Mouse (Mus musculus): Measurements from ENCODE around the gene Ndufa4. TPM values are rescaled to one million over a fixed set of nuclear protein-coding genes. Genes with fewer than 3 reads are reported as not detected.

Gene Ndufa4
- polyA plus RNA-seq, 1 experiment from 2014 or later, result 980 TPM

Other genes with a start within 250 kb of the Ndufa4 start
- 64.7 and 64.9 TPM in 2 replicates for gene Phf14, start 312 bp upstream of the Ndufa4 start, polyA plus RNA-seq (2015; fragmentation: Nextera tagmentation; extraction: Ambion mirVana)